Mouse (Mus musculus) embryo, embryonic 11.5 days (tissue): ENCODE measurements at regions not wholly inside any gene's neighbourhood (a gene's known extent, or its start where the extent isn't known, plus 50 kb on each side); places are given as distances from the start of the nearest gene placed in this dataset.

Experiments used
- DNase-seq: peaks from one replicate; pipeline ENCODE4 v3.0.0-alpha.2; 2012; ENCODE audit warnings: low read depth, low spot score

DNA sequence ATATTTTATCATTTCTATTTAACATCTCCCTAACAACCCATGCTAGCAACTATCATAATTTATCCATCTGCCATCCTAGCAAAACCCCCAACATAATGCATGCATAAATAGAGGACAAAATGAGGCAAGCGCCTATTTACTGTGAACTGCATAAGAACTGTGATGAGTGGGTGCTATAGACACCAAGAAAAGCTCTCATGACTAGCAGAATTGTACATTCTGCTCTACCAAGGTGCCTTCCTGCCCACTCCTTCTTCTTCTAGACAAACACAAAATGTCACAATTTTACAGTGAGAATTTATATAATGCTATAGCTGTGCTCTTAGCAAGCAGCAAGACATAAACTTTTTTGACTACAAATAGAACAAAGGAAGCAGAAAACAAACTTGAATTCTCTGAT lies 305.9 kb downstream of the Brinp1 start:
- DNase-seq, result no peak

DNA sequence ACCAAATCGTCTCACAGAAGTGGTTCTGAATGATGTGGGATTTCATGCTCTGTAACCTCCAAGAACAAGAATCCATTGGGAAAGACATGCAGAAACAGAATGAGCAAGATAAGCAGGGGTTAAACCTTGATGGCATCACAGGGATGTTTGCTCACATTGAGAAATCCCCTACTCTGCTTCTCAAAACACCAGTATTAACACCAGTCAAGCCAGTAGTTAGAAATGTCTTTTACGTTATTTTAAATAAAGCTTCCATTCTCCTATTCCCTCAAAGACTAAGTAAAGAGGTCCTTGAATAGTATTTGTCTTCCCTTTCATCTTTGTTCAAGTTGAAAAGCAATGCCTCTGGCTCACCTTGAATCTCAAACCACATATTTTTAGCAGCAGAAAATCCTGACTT lies 320.9 kb downstream of the Brinp1 start:
- DNase-seq, result no peak

DNA sequence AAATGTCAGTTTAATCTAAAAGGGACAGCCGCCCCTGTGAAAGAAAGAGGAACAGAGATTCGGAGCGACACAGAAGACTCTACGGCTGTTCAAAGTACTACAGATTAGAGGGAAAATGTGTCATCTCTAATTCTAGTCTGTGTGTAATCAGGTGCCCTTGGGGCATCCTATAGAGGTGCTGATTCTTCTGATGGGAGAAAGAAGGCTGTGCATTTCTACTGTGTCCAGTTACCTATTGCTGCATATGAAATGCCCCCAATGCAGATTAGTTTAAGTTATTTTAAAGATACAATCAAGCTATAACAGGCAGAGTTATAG lies 330.2 kb downstream of the Brinp1 start:
- no peak for DNase-seq

DNA sequence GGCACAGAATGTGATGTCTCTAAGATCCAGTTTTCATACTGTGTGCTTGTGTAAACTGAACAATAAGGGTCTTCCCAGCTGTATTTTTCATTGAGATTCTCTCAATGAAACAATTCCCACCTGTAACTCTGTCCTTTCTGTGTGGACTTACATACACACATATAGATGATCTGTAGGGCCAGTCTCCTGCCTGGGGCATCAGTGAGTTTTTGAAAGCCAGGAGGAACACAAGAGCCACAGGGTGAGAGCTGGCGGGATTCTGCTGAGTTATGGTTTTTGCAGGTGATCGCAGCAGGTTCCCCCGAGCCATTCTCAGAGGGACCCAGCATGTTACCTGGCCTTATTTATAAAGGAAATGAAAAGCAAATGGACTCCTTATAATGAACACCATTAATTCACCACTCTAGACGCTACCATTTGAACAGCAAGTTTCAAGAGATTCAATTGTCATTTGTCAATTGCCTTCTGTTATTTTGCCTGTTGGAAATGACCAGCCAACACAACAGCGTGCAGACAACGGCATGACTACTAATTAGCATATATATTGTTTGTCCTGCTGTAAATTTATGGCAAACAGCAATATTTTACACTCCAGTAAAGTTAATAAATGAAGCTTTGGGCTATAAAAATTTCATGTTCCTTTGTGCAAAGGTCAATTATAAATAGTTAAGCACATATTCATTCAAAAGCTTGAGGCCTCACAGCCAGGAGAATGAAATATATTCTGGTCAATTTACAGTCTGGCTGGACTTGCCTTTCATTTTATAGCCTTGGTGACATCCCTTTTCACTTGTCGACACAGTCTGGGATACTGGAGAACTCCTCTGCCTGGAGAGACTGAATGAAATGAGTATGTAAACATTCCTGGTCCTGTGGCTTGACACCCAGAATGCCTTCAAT lies 330.8 kb downstream of the Brinp1 start:
- no peak for DNase-seq

DNA sequence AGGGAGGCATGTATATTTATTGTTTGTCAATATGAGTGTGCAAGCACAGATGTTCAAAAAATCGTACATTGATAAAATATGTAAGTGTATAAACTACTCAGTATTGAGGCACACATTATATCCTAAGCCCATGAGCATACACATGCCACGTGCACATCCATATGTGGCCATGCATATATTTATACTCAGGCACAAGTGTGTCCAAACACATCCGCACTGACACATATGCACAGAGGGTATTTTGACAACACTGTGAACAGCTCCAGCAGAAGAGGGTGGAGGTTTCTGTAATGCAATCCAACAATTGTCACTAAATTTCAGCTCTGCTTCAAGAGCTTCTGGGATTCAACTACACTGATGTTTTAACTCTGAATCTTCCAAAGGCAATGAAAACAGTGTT lies 333.6 kb downstream of the Brinp1 start:
- DNase-seq, result no peak

DNA sequence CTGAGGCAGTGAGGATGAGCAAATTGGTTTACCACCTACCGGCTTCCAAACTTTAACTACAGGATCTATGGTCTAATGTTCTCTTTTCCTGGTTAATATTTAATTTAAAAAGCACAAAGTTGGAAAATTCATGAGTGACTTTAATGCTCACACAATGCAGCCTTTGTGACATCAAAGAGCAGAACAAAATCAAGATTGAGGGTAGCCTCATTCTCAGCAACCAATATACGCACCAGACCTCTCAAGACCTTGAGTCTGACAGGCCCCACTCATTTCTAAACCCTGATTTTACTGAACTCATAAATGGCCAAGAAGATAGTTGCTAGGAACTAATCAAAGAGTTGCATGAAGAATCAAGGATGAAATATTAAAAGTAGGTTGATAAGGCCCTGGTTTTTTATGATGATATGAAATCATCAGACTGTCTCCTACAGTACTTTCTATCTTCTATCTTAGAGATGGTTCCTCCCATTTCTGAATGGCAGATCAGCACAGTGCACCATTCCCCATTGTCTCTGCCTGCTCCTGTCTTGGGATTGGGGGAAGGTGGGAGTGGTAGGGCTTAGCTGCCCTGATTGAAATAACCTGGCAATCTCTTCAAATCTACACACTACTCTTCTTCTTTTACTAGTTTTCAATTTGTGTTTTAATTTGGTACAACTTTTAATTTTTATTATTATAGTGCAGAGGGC lies 338.3 kb downstream of the Brinp1 start:
- no peak for DNase-seq

DNA sequence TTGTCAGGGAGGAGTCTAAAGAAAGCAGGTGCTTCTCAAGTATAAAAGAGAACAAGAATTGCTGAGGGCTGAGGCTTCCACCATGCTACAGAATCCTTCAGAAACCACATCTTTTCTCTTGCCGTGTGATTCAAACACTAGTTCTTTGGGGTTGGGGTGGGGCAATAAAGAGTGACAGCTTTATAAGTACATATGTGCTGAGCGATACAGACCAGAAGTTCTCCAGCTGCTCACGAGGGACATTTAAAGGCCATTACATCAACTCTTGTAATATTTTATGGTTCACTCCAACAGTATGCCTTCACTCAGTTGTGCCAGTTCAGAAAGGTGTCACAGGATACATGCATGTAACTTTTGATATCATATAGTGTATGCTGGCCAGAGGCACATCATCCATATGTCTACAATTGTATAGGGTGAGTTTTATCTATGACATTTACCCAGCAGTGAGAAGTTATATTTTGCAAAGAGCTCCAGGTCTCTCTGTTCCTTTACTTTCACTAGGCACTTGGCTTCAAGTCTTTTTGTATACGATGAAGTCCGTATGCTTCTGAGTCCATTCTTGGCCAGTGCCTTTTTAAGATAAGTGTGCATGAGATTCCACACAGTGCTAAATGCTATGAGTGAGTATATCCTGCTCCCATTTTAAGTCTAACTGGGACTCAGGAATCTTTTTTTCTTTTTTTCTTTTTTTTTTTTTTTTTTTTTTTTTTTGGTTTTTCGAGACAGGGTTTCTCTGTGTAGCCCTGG lies 341.8 kb downstream of the Brinp1 start:
- DNase-seq, result no peak

DNA sequence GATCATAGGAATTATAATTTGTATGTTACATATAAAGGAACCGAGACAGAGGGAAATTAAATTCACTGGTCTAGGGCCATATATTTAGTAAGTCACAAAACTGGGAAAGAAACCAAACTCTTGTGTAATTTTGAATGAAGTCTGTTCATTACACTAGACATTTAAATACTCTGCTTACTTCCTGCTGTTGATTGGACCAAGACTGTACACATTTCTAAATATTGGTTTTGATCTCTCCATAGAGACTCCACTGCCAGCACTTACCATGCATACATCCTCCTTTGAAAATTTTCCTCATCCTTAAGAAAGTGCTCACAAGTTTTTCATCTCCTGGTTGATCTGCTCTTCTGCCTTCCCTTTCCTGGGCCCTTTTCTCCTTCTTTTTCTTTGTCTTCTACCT lies 358.9 kb downstream of the Brinp1 start:
- no peak for DNase-seq

DNA sequence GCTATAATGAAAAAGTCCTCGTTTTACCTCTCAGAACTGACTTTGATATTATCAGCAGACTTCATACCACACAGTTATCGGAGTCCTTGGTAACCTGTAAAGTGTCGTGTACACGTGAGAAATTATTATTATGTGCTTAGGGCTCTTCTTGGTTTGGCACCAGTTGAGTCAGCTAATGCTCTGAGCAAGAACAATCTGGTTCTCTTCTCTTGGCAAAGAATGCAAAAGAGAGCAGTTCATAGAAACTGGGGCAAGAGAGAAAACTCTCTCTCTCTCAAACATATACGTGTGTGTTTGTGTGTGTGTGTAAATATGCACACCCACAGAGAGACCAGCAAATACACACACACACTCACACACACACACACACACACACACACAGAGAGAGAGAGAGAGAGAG lies 378.8 kb downstream of the Brinp1 start:
- no peak for DNase-seq

DNA sequence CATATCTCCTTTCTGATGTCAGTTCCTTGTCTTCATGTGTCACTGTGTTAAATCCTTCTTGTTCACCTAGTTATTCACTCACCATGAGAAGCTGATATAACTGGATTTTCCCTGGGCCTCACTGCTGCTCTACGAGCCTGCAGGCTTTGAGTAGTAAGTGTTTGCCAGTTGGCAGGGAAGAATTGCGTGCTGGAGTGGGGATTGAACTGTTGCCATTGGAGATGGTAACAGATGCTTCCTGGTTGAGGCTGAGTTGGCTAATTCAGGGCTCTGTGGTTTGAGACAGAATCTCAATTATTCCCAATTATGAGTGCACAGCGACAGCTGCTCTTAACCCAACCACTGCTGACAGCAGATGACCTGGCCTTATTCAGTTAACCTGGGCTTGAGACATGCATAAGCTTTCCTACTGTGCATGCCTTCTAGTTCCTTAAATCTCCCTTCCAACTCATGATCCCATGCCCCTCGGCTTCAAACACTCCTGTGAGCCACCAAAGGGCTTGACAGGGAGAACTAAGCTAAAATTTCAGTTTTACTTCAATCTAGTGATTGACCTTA lies 379.5 kb downstream of the Brinp1 start:
- no peak for DNase-seq

DNA sequence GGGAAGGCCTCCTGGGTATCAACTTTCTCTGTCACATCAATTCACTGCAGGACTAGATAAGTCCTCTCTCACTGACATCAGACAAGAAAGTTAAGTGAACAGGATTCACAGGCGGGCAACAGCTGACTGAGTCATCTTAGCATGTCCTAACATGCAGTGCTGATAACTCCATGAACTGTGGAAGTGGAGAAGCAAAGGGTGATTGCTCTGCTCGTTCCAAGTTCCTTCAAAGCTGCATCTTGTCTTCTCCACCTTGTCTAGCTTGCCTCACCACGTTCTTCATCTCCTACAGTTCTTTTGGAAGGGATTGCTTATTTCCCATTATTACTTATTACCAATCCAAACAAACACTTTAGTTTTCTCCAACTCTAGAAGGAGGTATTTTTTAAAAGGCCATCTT lies 380.9 kb downstream of the Brinp1 start:
- no peak for DNase-seq

DNA sequence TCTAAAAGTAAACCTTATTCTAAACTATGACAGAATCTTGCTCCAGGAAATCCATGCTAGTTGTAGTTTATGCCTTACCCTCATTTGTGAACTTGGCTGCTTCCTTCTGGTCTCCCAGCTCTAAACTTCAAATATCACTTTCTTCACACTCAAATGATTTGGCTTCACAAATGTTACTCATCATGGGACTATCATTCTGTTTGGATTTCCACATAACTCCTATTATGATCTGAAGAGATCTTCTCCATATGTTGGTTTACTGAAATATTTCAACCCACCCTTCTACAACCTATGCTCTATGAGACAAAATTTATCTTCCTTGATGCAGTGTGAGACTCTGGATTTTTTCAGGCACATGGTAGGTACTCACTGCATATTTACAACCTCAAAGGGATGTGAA lies 381.7 kb downstream of the Brinp1 start:
- no peak for DNase-seq

DNA sequence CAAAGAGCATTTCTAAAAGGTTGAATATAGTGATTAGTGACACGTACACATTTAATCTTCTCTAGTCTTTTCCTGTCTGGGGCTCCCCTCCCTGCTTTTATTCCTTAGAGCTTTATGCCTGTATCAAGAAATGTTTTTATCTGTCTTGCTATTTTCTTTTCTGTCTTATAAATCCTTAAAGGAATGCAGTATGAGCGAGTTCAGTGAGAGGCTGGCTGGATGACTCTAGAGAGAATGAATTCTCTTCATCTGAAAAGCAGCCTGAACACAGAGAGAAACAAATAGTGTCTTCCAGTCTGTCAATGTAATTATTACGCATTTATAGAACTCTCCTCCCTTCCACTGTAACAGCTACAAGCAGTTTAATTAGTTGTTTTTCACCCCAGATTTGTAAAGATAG lies 417.9 kb downstream of the Brinp1 start:
- DNase-seq, result no peak

DNA sequence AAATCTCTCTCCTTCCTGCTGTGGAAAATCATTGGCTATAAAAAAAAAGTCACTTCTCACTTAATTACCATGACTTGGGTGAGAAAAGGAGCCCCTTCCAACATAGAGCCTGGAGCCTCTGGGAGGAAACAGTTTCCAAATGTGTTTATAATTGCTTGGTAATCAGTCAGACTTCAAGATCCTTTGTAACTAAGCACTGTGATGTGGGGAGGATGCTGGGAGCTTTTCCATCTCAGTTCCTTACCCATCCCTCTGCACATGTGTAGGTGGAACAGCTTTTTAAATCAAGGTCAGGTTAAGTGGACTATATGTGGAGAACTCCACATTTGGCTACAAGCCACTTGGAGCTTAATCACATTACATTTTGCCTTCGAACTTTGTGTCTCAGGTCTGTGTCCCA lies 418.4 kb downstream of the Brinp1 start:
- DNase-seq, result no peak

DNA sequence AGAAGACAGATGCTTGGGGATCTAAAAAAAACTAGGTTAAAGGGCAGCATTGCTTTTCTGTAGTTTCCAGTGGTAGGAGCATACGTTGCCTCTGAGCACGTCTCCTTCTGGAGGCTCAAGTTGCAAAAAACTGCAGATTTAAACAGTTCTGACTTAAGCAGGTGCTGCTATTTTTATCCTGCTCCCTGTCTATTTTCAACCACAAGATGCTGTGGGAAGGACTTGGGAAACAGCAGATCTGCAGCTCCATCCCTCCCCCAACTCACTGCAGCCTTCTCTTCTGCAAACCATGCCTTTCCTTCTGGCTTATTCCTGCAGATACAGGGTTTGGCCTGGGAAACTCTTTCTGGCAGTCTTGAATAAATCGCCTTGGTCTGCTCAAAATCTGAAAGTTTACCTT lies 422.1 kb downstream of the Brinp1 start:
- no peak for DNase-seq

DNA sequence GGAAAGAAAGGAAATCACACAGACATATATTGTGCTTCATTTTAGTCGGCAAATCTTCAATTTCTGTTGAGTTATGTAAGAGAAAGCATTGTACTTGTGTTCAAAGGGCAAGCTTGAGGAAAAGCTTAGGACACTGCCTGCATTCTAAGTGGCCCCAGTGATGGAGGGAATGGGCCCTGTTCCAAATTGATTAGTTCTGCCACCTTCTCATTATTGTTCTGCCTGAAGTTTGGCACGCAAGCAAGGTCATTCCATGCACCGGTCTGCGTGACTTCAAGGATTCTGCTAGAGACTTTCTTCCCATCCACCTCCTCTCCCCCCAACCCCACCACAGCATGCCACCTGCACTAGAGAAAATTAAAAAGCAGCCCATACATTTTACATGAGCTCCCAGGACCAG lies 466.2 kb downstream of the Brinp1 start:
- DNase-seq, result no peak

DNA sequence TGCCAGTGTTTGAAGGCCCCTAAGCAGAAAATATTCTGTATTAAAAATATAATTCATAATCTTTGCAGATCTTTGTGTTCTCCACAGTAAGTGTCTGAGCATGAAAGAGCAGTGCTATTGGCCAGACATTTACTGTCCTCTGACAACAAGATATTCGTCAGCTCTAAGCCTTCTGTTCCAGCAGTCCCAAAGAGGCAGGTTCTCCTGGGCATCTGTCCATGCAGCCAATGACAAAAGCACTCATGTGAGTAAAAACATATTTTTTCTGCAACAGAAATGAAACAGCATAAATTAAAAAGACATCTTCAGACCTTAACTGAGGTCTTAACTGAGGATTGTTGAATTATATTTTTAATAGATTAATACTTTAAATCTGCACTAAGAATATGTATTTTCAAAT lies 467.3 kb downstream of the Brinp1 start:
- DNase-seq, result no peak

DNA sequence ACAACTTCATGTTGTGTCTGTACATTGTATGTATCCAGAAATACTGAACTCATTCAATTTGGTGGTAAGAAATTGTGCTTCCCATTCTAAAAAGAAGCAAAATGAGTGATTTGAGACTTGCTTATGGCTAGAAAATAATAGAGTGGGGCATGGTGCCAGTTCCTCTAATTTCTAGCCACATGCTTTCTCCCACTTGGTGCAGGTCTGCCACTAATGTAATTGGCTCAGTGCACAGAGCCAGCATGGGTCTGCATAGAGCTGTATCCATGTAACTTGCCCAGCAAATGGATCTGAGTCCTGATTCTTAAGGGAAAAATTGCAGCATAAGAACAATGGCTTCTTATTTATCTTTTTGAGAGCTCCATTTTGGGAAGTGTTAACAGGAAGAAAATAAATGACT lies 492.4 kb downstream of the Brinp1 start:
- no peak for DNase-seq

DNA sequence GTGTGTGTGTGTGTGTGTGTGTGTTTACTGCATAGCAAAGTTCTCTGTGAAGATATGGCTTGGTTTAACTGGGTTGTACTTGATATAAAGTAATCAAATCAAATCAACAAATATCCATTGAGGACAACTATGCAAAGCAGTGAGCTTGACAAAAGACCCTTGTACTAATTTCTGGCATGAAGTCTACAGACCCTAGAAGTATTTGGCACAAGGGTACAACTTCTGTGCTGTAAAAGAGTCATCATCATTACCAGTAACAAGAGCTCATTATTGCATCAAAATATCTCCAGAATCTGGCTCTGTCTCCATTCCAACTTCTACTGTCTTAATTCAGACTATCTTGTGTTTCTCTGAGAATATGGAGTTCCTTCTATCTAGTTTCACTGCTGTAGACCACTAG lies 538.2 kb downstream of the Brinp1 start:
- no peak for DNase-seq

DNA sequence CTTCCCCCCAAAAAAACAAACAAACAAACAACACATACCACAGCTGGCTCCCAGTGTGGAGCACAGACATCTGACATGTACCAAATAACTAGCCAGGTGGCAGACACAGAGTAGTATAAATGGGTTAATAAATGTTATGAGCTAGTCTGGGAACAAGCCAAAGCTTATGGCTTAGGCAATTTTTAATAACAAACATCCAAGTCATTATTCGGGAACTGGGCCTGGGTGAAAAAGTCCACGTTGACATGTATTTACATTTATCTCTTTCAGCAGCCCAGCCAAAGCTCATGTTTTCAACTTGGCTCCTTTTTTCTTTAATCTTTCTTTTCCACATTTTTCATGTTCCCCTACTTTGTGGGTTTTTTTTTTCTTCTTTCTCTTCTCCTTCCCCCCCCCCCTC lies 543.4 kb downstream of the Brinp1 start:
- no peak for DNase-seq

DNA sequence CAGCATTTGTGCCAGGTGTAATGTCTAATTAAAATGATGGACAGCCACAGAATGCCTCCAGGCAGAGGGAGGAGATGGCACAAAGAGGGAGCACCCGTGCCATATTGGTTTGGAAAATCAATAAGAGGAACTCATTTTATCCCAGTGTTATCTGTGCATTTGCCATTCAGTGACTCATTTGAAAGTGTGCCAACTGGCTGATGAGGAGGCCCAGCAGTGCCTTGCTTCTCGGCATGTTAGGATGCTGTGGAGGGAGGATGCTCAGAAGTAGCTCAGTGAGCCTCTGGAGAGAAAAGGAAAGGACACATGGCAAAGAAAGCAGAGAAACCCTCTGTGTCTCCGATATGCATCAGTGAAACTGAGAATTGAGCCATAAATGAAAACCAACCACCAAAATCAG lies 549.8 kb downstream of the Brinp1 start:
- DNase-seq, result no peak

DNA sequence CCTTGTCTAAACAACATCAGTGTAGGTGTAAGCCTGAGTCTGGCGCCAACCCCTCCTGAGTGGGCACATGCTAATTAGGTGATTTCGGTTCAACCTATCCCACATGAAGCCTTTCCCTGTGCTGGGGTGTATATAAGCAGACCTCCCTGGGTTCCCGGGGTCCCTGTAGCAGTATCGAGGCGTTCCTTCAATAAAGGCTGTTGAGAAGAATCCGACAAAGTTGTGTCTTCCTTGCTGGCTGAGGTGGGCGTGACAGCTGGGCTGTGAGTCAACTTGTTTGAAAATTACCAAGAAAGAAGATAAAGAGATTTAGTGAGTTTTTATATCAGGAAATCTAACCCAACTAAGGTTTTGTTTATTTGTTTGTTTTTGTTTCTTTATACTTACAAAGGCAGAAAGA lies 567.1 kb downstream of the Brinp1 start:
- DNase-seq, result no peak
